Mouse (Mus musculus) CD8-positive naive resting alpha-beta T cell, adult 2 months (primary cell): ENCODE data around the gene Prorsd1.

ENCODE experiments used
- DNase-seq, 2 experiments: peaks; one replicate each; pipeline ENCODE4 v3.0.0; 2022; ENCODE audit warnings: low read depth in 2 of 2, low spot score in 2 of 2

The Prorsd1 gene

GRCm38 (mm10) chr11:29503948-29504893 is 10.6 kb downstream of the Prorsd1 start:
- DNase-seq, result no peak

DNA sequence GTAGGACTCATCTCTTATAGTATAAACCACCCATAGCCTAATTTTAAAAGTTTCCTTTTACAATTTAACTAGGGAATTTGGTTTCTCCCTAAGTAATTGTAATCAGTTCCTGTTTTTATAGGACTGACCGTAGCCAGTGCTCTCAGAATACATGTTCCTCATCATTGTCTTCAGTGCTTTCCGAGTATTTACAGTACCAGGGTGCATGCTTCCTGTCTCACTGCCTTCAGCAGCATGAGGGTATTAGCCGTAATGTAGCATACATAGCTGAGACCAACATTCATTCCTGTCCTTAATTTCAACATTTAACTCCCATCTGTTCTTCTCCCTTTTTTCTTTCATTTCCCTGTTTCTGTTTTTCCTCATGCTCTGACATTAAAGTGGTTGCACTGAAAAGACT is 17.9 kb downstream of the Prorsd1 start:
- no peak for DNase-seq

GRCm38 (mm10) chr11:29493135-29493534 is 21.7 kb downstream of the Prorsd1 start:
- DNase-seq, result no peak

GRCm38 (mm10) chr11:29474676-29475075 is 40.2 kb downstream of the Prorsd1 start:
- no peak for DNase-seq
